Mouse (Mus musculus): ENCODE data around the gene Tdp1. TPM values are rescaled to one million over a fixed set of nuclear protein-coding genes. Genes with fewer than 3 reads are reported as not detected.
"Not testable (repeated sequence)": the region's sequence is repeated elsewhere in the genome, so short reads cannot be mapped to it uniquely, and the experiment has no call there.

The Tdp1 gene
- polyA plus RNA-seq, 1 experiment from 2014 or later = 53.0 TPM

DNA sequence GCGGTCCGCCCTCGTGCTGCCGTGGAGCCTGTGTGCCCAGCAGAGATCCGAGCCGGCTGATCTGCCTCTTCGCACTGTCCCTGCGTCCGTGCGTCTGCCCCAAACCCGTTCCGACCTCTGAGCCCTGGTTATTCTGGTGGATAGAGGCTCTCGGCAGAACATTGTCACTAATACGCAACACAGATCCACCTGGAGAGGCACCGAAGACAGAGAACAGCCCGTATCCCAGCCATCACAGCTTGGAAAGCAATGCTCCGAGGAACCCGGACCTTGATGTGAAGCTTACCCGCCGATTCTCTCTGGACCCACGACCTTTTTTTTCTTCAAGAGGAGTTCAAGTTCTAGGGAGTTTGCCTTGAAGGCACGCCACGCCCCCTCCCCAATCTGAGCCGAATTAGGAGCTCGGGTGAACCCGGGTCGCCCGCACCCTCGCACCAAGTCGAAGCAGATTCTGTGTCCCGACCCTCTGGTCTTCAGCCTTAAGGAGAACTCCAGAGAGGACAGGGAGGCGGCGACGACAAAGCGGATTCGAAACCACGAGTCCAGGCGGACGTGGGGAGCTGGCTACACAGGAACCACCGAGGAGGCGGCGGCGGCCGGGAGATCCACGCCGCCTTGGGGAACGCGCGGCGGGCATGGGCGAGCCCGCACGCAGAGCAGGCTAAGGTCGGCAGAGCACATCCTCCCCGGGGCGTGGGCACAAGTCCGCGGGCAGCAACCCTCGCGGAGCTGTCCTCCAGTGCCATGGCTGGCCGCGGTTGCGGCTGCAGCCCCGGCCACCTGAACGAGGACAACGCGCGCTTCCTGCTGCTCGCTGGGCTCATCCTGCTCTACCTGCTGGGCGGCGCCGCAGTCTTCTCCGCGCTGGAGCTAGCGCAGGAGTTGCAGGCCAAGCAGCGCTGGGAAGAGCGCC, 81.1 kb downstream of the Tdp1 start:
- Histone ChIP-seq H3K27me3 (replicated peaks) (peaks cover 63% of the 10 kb centered on the region), H3K4me1 (peaks cover 32% of the 10 kb centered on the region), H3K4me2 (peak overlapping the region; percentile 97), H3K9me3 (no peaks in the 10 kb centered on the region), H3K27ac (no peak overlapping the region), H3K4me3 (peak overlapping the region; percentile 55), H3K36me3 (replicated peaks) (no peaks in the 10 kb centered on the region), H3K9ac (peak overlapping the region; percentile 59)
- under 1% methylated on average over 77 of the region's 77 CpGs for WGBS
- peak; percentile 54 for ATAC-seq (replicated peaks)

DNA sequence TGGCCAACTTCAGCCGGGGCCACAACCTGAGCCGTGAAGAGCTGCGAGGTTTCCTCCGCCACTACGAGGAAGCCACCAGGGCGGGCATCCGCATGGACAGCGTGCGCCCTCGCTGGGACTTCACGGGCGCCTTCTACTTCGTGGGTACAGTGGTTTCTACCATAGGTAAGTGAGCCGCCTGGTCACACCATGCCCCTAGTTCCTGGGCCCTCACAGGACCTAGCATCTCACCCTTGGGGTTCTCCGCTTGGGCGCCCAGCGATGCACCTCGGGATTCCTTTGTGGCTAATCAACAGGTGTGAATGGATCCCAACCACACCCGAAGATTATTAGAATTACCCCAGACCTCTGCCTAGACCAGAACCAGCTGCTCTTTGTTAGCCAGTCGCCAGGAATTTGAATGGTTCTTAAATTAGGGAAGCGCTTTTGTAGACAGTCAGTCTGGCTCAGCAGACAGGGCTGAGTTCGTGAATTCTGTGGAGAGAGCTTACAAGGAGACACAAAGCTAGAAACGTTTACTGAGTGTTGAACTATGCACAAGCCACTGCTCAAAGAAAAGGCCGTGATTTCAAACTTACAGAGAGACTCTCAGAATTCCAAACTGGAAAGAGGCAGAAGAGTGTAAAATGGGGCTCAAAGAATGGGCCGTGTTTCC, 81.9 kb downstream of the Tdp1 start:
- peak overlapping the region; percentile 59 for H3K9ac ChIP-seq
- H3K36me3 ChIP-seq (replicated peaks) = no peaks in the 10 kb centered on the region
- 4% methylated on average over 25 of the region's 25 CpGs for WGBS
- H3K27ac ChIP-seq = no peak overlapping the region
- no peaks in the 10 kb centered on the region for H3K9me3 ChIP-seq
- H3K4me3 ChIP-seq = peak overlapping the region; percentile 55
- peaks cover 32% of the 10 kb centered on the region for H3K4me1 ChIP-seq
- H3K4me2 ChIP-seq = peak overlapping the region; percentile 97
- peak; percentile 34 for ATAC-seq (replicated peaks)
- H3K27me3 ChIP-seq (replicated peaks) = peaks cover 63% of the 10 kb centered on the region

DNA sequence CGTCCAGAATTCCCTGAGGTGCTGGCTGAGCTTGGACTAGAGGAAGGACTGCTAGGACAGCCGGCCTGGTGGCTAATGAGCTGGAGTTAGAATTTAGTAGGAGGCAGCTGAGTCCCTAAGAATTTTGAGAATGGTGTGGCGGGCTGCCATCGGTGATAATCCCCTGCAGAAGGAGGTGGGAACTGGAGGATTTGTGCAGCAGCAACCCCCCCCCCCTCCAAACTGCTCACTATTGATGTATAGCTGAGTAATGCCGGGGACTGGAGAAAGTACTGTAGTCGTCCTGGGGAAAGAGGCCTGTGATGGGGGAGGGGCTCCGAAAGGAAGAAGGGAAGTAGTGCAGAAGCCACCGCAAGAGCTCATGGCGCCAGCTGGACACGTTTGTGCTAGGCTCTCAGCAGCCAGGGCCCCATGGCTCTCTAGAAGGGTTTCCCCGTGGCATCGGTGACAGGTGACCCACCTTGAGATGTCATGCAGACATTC, 82.6 kb downstream of the Tdp1 start:
- no peak for ATAC-seq (replicated peaks)
- Histone ChIP-seq H3K27ac (no peak overlapping the region), H3K4me2 (peak overlapping the region; percentile 97; the same call in 1 of the 2 replicates), H3K4me1 (peaks cover 32% of the 10 kb centered on the region), H3K9me3 (no peaks in the 10 kb centered on the region), H3K36me3 (replicated peaks) (no peaks in the 10 kb centered on the region), H3K27me3 (replicated peaks) (peaks cover 63% of the 10 kb centered on the region), H3K9ac (no peak overlapping the region), H3K4me3 (no peak overlapping the region)
- 15% methylated on average over 12 of the region's 12 CpGs for WGBS

DNA sequence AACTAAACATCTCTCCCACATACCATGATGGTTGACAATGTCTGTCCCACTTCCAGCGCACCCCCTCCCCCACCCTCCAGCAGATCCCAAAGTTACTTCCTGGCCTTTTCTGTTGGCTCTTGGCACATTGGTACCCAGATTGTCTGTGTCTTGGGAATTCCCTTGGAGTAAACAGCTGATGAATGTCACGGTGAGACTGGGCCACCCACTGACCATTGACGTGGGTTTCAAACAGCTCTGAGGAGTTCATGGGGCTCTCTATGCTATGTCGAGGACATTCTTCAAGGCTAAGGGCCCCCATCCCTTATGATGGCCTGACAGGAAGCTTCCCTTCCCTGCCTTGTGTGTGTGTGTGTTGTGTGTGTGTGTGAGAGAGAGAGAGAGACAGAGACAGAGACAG, 85.6 kb downstream of the Tdp1 start:
- Histone ChIP-seq H3K4me2 (no peak overlapping the region), H3K4me3 (no peak overlapping the region), H3K36me3 (replicated peaks) (no peaks in the 10 kb centered on the region), H3K27ac (no peak overlapping the region), H3K9ac (no peak overlapping the region), H3K27me3 (replicated peaks) (peaks cover 45% of the 10 kb centered on the region), H3K9me3 (no peaks in the 10 kb centered on the region), H3K4me1 (peaks cover 23% of the 10 kb centered on the region)
- WGBS = 82% methylated on average over 4 of the region's 4 CpGs
- ATAC-seq (replicated peaks) = no peak

DNA sequence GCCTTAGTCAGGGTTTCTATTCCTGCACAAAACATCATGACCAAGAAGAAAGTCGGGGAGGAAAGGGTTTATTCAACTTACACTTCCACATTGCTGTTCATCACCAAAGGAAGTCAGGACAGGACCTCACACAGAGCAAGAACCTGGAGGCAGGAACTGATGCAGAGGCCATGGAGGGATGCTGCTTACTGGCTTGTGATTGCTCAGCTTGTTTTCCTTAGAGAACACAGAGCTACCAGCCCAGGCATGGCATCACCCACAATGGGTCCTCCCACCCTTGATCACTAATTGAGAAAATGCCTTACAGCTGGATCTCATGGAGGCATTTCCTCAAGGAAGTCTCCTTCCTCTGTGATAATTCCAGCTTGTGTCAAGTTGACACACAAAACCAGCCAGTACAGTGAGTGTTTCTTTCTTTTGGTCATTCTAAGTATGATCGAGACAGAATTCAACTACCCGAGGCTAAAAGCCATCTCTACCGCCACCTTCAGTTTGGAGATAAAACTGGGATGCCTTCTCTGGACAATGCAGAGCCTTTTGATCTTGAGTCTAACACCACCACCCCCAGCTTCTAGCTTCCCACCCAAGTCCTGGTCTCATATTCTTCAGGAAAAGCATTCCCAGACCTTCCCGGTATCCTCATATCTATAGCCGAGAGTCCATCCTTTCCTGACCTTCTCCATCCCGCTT, 87.0 kb downstream of the Tdp1 start:
- not testable (repeated sequence) for ATAC-seq (replicated peaks)
- WGBS = 76% methylated on average over 7 of the region's 7 CpGs
- peaks cover 36% of the 10 kb centered on the region for H3K27me3 ChIP-seq (replicated peaks)

DNA sequence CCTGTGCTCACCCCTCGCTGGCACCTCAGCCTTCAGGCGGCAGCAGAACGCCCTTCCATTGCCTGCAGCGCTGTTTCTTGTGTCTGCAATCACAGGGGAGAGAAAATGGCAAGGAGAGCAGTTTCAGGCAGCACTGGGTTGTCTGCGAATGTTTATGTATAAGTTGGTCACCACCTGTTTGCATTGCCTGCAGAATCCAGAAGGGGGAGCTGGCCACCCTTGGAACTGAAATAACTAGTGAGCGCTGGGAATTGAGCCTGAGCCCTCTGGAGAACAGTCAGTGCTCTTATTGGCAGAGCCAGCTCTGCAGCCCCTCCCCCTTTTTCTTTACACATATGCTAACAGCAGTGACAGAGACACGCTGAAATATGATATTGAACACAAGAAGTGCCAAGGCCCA, 88.5 kb downstream of the Tdp1 start:
- Histone ChIP-seq H3K27ac (no peak overlapping the region), H3K4me3 (no peak overlapping the region), H3K4me2 (no peak overlapping the region), H3K9me3 (no peaks in the 10 kb centered on the region), H3K4me1 (no peaks in the 10 kb centered on the region), H3K27me3 (replicated peaks) (peaks cover 21% of the 10 kb centered on the region), H3K9ac (no peak overlapping the region), H3K36me3 (replicated peaks) (no peaks in the 10 kb centered on the region)
- no peak for ATAC-seq (replicated peaks)
- WGBS = 58% methylated on average over 7 of the region's 7 CpGs

More for the DNA sequence above, 87.0 kb downstream of the Tdp1 start:
- H3K4me2 ChIP-seq; H3K36me3 ChIP-seq (replicated peaks); H3K9me3 ChIP-seq; H3K4me3 ChIP-seq; H3K9ac ChIP-seq; H3K27ac ChIP-seq: not testable (repeated sequence)
- peaks cover 10% of the 10 kb centered on the region for H3K4me1 ChIP-seq

DNA sequence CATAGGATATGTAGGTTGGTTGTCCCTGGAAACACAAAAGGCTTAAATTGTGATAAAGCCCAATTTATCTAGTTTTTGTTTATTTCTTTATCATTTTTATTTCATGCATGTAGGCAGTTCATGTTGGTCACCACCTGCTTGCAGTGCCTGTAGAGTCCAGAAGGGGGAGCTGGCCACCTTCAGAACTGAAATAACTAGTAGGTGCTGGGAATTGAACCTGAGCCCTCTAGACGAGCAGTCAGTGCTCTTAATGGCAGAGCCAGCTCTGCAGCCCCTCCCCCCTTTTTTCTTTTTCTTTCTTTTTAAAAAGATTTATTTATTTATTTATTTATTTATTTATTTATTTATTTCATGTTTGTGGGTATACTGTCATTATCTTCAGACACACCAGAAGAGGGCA, 89.3 kb downstream of the Tdp1 start:
- 83% methylated on average over 1 of the region's 1 CpGs for WGBS
- Histone ChIP-seq H3K9me3 (no peaks in the 10 kb centered on the region), H3K4me3 (no peak overlapping the region), H3K4me2 (no peak overlapping the region), H3K27ac (no peak overlapping the region), H3K9ac (no peak overlapping the region), H3K4me1 (no peaks in the 10 kb centered on the region), H3K27me3 (replicated peaks) (peaks cover 13% of the 10 kb centered on the region), H3K36me3 (replicated peaks) (no peaks in the 10 kb centered on the region)
- ATAC-seq (replicated peaks) = no peak

DNA sequence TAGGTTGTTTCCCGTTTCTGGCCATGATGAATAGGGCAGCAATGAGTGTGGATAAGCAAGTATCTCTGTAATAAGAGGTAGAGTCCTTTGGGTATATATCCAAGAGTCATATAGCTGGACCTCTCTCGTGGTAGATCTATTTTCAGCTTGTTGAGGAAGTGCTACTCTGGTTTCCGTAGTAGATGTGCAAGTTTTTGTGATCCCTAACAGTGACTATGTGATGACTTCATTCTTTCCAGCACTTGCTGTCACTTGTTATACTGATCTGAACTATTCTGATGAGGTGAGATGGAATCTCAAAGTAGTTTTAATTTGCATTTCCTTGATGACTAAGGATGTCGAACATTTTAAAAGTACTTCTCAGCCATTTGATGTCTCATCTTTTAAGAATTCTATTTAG, 95.2 kb downstream of the Tdp1 start:
- H3K27ac ChIP-seq = no peak overlapping the region
- no peaks in the 10 kb centered on the region for H3K27me3 ChIP-seq (replicated peaks)
- H3K4me2 ChIP-seq = no peak overlapping the region
- no peaks in the 10 kb centered on the region for H3K4me1 ChIP-seq
- H3K36me3 ChIP-seq (replicated peaks) = no peaks in the 10 kb centered on the region
- WGBS = 89% methylated on average over 4 of the region's 4 CpGs
- ATAC-seq (replicated peaks) = no peak
- no peaks in the 10 kb centered on the region for H3K9me3 ChIP-seq
- H3K9ac ChIP-seq = no peak overlapping the region
- no peak overlapping the region for H3K4me3 ChIP-seq

DNA sequence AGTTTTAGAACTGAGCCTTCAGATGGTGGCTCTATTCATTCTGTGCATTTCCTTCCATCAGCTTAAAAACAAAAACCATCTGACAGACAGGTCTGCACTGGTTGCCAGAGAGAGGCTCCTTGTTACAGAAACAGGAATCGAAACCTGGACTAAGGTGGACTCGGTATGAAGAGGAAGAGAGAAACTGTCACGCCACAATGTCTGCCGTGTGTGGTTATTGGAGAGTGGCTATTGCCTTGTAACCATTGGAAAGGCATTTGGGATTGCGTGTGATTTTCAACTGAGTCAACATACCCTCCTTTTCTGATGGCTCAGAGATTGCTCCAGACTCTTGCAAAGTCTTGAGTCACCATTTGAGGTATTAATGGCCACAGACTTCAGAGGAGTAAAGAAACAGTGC, 102.5 kb downstream of the Tdp1 start:
- H3K4me3 ChIP-seq = no peak overlapping the region
- H3K4me2 ChIP-seq = no peak overlapping the region
- H3K9ac ChIP-seq = no peak overlapping the region
- H3K36me3 ChIP-seq (replicated peaks) = no peaks in the 10 kb centered on the region
- H3K27ac ChIP-seq = no peak overlapping the region
- H3K9me3 ChIP-seq = no peaks in the 10 kb centered on the region
- WGBS = 96% methylated on average over 5 of the region's 5 CpGs
- no peaks in the 10 kb centered on the region for H3K4me1 ChIP-seq
- no peak for ATAC-seq (replicated peaks)
- no peaks in the 10 kb centered on the region for H3K27me3 ChIP-seq (replicated peaks)

DNA sequence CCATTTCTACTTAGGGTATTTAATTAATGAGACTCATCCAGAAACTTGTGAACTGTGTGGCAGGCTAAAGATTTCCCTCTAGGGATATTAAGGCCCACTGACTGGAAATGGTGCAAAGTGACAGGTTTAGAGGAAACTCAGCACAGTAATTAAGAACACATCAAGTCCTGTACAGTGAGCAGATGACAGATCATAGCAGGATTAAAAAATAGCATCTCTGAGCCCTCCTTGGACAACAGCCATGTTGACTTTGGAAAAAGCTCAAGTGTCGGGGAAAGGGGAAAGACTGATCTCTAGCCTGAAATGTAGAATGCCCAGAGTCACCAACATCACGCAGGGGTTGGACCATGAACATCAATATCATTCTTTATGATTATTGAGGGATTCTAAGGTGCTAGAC, 103.8 kb downstream of the Tdp1 start:
- ATAC-seq (replicated peaks) = no peak
- Histone ChIP-seq H3K9me3 (no peaks in the 10 kb centered on the region), H3K4me2 (no peak overlapping the region), H3K4me3 (no peak overlapping the region), H3K9ac (no peak overlapping the region), H3K27me3 (replicated peaks) (no peaks in the 10 kb centered on the region), H3K4me1 (no peaks in the 10 kb centered on the region), H3K36me3 (replicated peaks) (no peaks in the 10 kb centered on the region), H3K27ac (no peak overlapping the region)
- WGBS = 84% methylated on average over 2 of the region's 2 CpGs

DNA sequence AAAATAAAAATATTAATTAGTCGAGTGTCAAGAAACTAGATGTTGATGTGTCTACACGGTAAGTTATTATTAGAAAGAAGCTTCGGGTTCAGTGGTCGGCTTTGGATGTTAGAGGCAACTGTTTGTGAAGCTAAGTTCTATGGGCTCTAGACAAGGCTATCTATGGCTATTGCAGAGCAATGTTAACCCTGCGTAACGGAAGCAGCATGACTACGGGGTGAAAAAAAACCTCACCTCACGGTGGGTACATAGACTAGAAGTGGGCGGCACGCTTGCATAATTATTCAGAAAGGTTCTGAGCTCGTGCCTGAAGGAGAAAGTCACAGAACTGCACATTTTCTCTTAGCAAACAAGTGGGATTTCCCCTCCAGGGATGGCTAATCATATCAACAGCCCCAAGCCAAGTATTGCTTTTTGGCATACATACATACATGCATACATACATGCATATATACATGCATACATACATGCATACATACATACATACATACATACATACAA, 108.1 kb downstream of the Tdp1 start:
- no peak overlapping the region for H3K4me3 ChIP-seq
- no peak overlapping the region for H3K9ac ChIP-seq
- H3K27ac ChIP-seq = no peak overlapping the region
- H3K36me3 ChIP-seq (replicated peaks) = no peaks in the 10 kb centered on the region
- no peak for ATAC-seq (replicated peaks)
- H3K27me3 ChIP-seq (replicated peaks) = no peaks in the 10 kb centered on the region
- 94% methylated on average over 11 of the region's 11 CpGs for WGBS
- H3K4me1 ChIP-seq = no peaks in the 10 kb centered on the region
- H3K9me3 ChIP-seq = no peaks in the 10 kb centered on the region
- H3K4me2 ChIP-seq = no peak overlapping the region
